Mouse (Mus musculus) liver, embryonic 14.5 days (tissue): ENCODE data around the gene Fcer1g. TPM values are rescaled to one million over a fixed set of nuclear protein-coding genes. Genes with fewer than 3 reads are reported as not detected.
A peak's percentile ranks its signal among the peaks of the same experiment; 100 is the strongest.

Experiments used
- ATAC-seq: fragments of 200-750 bp; cut with Nextera tagmentation; 2 replicates; pipeline ENCODE4 v1.8.0; 2017; ENCODE audit warnings: moderate number of reproducible peaks, mild to moderate bottlenecking, moderate library complexity; ENCODE audit not compliant: insufficient read depth
- DNase-seq, 3 experiments: peaks; one replicate each; pipeline ENCODE4 v3.0.0-alpha.2; 2012 to 2013; ENCODE audit warnings: low read depth in 3 of 3, low spot score in 3 of 3
- H3K27ac ChIP-seq: fragments of 300-500 bp; sonication (generic); 2 replicates; pipeline ENCODE4 v1.5.1; 2014; ENCODE audit warnings: moderate library complexity, mild to moderate bottlenecking, control low read depth, inconsistent platforms
- H3K27me3 ChIP-seq: fragments of 300-500 bp; sonication (generic); 2 replicates; pipeline ENCODE4 v1.6.1; 2014; ENCODE audit warnings: mild to moderate bottlenecking, low read length, moderate library complexity; ENCODE audit not compliant: control insufficient read depth, insufficient read depth
- H3K36me3 ChIP-seq: fragments of 300-500 bp; sonication (generic); replicated peaks from 2 replicates; pipeline ENCODE4 v1.6.1; 2014; ENCODE audit warnings: low read depth; ENCODE audit not compliant: control insufficient read depth, insufficient read depth
- H3K4me1 ChIP-seq, 2 experiments: fragments of 200-500 bp in 1 of 2; fragments of 300-500 bp in 1 of 2; sonication (generic) in 1 of 2; replicated peaks; 2 replicates each; pipeline ENCODE4 v1.6.1; 2012 to 2014; ENCODE audit warnings: antibody characterized with exemption in 1 of 2, inconsistent platforms in 1 of 2, low read length in 1 of 2; ENCODE audit not compliant: control insufficient read depth in 2 of 2, insufficient read depth in 2 of 2
- H3K4me2 ChIP-seq: fragments of 300-500 bp; sonication (generic); 2 replicates; pipeline ENCODE4 v1.6.1; 2014; ENCODE audit warnings: low read depth, mild to moderate bottlenecking, control low read depth, moderate library complexity
- H3K4me3 ChIP-seq, 2 experiments: fragments of 200-500 bp in 1 of 2; fragments of 300-500 bp in 1 of 2; sonication (generic) in 1 of 2; 2 replicates each; pipeline ENCODE4 v1.5.1; 2012 to 2014; ENCODE audit warnings: low read depth in 2 of 2, low read length in 2 of 2, mild to moderate bottlenecking in 2 of 2, control low read depth in 1 of 2, inconsistent platforms in 1 of 2, moderate library complexity in 1 of 2; ENCODE audit not compliant: insufficient read depth in 1 of 2
- H3K9ac ChIP-seq: fragments of 300-500 bp; sonication (generic); replicated peaks from 2 replicates; pipeline ENCODE4 v1.6.1; 2014; ENCODE audit warnings: mild to moderate bottlenecking, control low read depth, moderate library complexity
- H3K9me3 ChIP-seq: fragments of 300-500 bp; sonication (generic); 2 replicates; pipeline ENCODE4 v1.6.1; 2016; ENCODE audit warnings: low read length, mixed read lengths; ENCODE audit not compliant: control insufficient read depth
- CTCF ChIP-seq: IDR thresholded peaks from 2 replicates; pipeline ENCODE4 v1.5.1; 2016; ENCODE audit warnings: antibody characterized with exemption, low read depth, control low read depth
- EP300 ChIP-seq: IDR thresholded peaks from 2 replicates; pipeline ENCODE4 v1.6.1; 2016; ENCODE audit warnings: antibody characterized with exemption, low read depth
- WGBS: fragments of 180-500 bp; shearing (Covaris S2); extraction: QIAGEN DNeasy Blood & Tissue Kit; methylation state at CpG from one replicate; pipeline ENCODE4 v1.1.7; 2014; ENCODE audit not compliant: insufficient replicate concordance; 5-methylcytosine and 5-hydroxymethylcytosine counted together
- polyA plus RNA-seq, 2 experiments: library from polyadenylated mRNA; depleted of rRNA in 1 of 2; stranded (reverse) in 1 of 2; unstranded in 1 of 2; fragments of >200 nt; fragmentation: Nextera tagmentation in 1 of 2; extraction: Ambion mirVana in 1 of 2; gene quantifications; 2 replicates each; pipeline versions ENCODE4 v1.2.1 to v1.2.3; 2012 to 2014

The Fcer1g gene
- polyA plus RNA-seq, 2 experiments, result 50.1 to 104 TPM

DNA sequence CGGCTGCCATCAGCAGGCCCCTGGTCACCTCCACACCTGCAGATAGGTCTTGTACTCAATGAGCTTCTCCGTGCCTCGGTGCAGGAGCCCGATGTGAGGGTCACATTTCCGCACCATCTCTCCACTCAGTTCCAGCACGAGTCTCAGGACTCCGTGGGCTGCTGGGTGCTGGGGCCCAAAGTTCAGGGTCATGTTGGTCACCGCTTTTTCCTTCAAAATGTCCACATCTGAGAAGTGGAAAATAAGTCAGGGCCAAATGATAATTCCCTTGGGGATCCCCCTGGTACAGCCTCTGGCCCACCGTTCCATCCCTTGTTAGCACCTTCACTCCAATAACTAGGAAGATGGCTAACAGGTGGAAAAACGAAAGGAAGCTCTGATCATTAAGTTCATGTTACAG is 6.7 kb upstream of the Fcer1g start:
- no peak overlapping the region for H3K4me3 ChIP-seq
- peaks cover 46% of the 10 kb centered on the region for H3K36me3 ChIP-seq
- H3K4me2 ChIP-seq, result no peak overlapping the region
- no peak overlapping the region for H3K27ac ChIP-seq
- no peaks in the 10 kb centered on the region for H3K9me3 ChIP-seq
- ATAC-seq (no peak), DNase-seq (no peak)
- no peak overlapping the region for H3K9ac ChIP-seq
- WGBS, result 77% methylated on average over 10 of the region's 10 CpGs
- no peaks in the 10 kb centered on the region for H3K27me3 ChIP-seq
- no peak for TF ChIP-seq CTCF
- no peak for TF ChIP-seq EP300
- peaks cover 1 to 2% of the 10 kb centered on the region in 2 experiments; a peak in 3 of 4 replicates for H3K4me1 ChIP-seq

DNA sequence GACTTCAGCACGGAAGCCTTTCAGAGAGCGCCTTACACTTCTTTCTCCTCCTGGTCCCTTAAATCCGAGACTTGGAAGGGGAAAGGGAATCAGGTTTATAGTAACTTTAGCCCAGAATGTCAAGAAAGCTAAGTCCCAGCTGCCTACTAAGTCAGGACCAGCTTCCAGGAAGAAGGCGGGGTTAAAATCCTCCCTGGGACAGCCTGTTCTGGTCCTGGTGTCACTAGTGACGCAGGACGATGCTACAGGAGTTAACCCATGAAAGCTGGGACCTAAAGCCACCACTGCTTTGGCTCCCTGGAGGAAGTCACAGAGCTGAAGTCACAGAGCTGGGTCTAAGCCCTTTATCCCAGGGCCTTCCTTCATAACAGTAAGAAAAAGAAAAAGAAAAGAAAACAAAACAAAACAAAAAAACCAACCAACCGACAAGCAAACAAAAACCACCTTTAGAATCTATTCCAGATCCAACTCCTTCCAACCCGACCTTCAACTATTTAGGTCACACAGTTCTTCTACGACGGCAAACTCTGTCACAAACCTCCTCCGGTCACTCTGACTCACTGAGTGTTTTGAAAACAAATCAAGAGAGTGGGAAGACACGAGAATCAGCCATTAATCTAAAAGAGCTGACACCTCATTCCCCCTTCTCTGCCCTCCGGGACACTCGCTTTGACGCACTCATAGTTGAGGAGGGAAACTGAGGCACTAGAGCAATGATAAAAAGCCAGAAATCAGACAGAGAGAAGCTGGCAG is 6.0 kb upstream of the Fcer1g start:
- Histone ChIP-seq H3K9ac (no peak overlapping the region), H3K4me1 (no peaks in the 10 kb centered on the region; a peak in 1 of 4 replicates), H3K4me3 (no peak overlapping the region), H3K4me2 (no peak overlapping the region), H3K27me3 (no peaks in the 10 kb centered on the region), H3K9me3 (no peaks in the 10 kb centered on the region), H3K36me3 (peaks cover 51% of the 10 kb centered on the region), H3K27ac (no peak overlapping the region)
- ATAC-seq (no peak), DNase-seq (no peak)
- TF ChIP-seq EP300 (no peak), CTCF (no peak)
- WGBS, result 74% methylated on average over 15 of the region's 15 CpGs

DNA sequence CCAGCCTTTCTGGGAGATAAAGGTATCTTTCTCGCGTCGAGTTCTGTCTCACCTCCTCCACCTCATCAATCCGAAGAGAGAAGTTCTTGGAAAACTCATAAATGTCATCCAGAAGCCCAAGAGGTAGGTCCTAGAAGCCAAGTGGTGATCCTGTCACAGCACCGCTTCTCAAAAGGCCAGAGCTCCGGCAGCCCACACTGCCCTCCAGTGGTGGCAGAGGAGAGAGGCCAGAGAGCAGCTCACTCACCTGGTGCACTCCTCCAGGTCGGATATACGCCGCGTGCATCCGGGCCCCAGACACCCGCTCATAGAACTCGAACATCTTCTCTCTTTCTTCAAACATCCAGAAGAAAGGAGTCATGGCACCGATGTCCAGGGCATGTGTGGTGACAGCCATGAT is 4.3 kb upstream of the Fcer1g start:
- Histone ChIP-seq H3K9ac (no peak overlapping the region), H3K27me3 (no peaks in the 10 kb centered on the region), H3K9me3 (no peaks in the 10 kb centered on the region), H3K4me1 (peaks cover 2 to 3% of the 10 kb centered on the region in 2 experiments; a peak in 3 of 4 replicates), H3K27ac (no peak overlapping the region), H3K4me2 (no peak overlapping the region), H3K4me3 (no peak overlapping the region), H3K36me3 (peaks cover 47% of the 10 kb centered on the region)
- WGBS, result 65% methylated on average over 14 of the region's 14 CpGs
- TF ChIP-seq EP300, result no peak
- TF ChIP-seq CTCF, result peak; percentile 95
- ATAC-seq, result 0 out of 2 replicates have a peak, but pooled peaks have one; percentile 32
- peak in 1 of 3 experiments; percentile 49 for DNase-seq

DNA sequence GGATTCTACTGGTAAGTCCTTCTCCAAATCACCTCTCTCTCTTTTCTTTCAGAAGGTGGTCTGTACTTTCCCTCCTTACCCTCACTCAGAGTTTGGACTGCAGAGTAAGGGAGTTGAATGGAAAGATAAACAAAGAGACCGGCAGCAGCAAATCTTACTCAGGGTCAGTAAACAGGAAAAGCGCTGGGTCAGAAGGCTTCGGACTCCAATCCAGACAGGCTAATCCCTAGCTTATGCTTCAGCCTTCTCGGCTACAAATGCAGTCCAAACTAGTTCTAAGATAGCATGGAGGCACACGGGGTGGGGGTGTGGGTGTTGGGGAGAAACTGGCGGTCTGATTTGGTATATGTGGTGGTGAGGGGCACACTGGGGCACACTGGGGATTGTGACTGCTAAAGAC is 3.3 kb upstream of the Fcer1g start:
- H3K4me1 ChIP-seq, result peaks cover 10 to 13% of the 10 kb centered on the region in 2 experiments
- H3K27ac ChIP-seq, result no peak overlapping the region
- no peak overlapping the region for H3K9ac ChIP-seq
- no peaks in the 10 kb centered on the region for H3K9me3 ChIP-seq
- no peak overlapping the region for H3K4me2 ChIP-seq
- H3K36me3 ChIP-seq, result peaks cover 43% of the 10 kb centered on the region
- DNase-seq, result no peak
- no peak overlapping the region for H3K4me3 ChIP-seq
- no peak for ATAC-seq
- no peak for TF ChIP-seq CTCF
- TF ChIP-seq EP300, result no peak
- 75% methylated on average over 6 of the region's 6 CpGs for WGBS
- no peaks in the 10 kb centered on the region for H3K27me3 ChIP-seq

DNA sequence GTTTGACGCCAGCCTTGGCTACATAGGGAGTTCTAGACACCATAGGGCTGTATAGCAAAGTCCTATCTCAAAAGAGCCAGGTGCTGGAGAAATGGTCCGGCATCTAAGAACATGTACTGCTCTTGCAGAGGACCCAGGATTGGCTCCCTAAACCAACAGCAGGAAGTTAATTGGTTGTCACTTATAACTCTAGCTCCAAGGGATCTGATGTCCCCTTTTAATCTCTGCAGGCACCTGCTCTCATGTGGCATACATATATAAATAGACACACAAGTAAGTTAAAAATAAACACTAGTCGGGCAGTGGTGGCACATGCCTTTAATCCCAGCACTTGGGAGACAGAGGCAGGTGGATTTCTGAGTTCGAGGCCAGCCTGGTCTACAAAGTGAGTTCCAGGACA is 1.6 kb upstream of the Fcer1g start:
- no peak for DNase-seq

More for the DNA sequence above, 1.6 kb upstream of the Fcer1g start:
- Histone ChIP-seq H3K4me2 (no peak overlapping the region), H3K4me3 (no peak overlapping the region), H3K27me3 (no peaks in the 10 kb centered on the region), H3K9me3 (no peaks in the 10 kb centered on the region), H3K27ac (no peak overlapping the region), H3K36me3 (peaks cover 39% of the 10 kb centered on the region), H3K4me1 (peaks cover 12 to 22% of the 10 kb centered on the region in 2 experiments), H3K9ac (no peak overlapping the region)
- TF ChIP-seq EP300 (no peak), CTCF (no peak)
- 62% methylated on average over 3 of the region's 4 CpGs for WGBS
- ATAC-seq, result no peak
